Mouse (Mus musculus) liver, adult 2 months (tissue): ENCODE results near the gene Car12. TPM values are rescaled to one million over a fixed set of nuclear protein-coding genes. Genes with fewer than 3 reads are reported as not detected.

Experiments
- DNase-seq: peaks from one replicate; pipeline ENCODE4 v3.0.0-alpha.2; 2011; ENCODE audit warnings: low read depth, low spot score; ENCODE audit errors: extremely low read depth
- H3K27ac ChIP-seq: fragments of 200-500 bp; replicated peaks from 2 replicates; pipeline ENCODE4 v1.5.1; 2012; ENCODE audit warnings: low read depth, mild to moderate bottlenecking, control low read depth, inconsistent platforms, low read length; ENCODE audit not compliant: insufficient read depth
- H3K27me3 ChIP-seq: fragments of 200-500 bp; 2 replicates; pipeline ENCODE4 v1.6.1; 2012; ENCODE audit warnings: mild to moderate bottlenecking, moderate library complexity, low read length, inconsistent platforms; ENCODE audit not compliant: control insufficient read depth, insufficient read depth
- H3K36me3 ChIP-seq: fragments of 200-500 bp; 2 replicates; pipeline ENCODE4 v1.6.1; 2012; ENCODE audit warnings: low read length, inconsistent platforms; ENCODE audit not compliant: control insufficient read depth, insufficient read depth
- H3K4me1 ChIP-seq: fragments of 200-500 bp; 2 replicates; pipeline ENCODE4 v1.6.1; 2011; ENCODE audit warnings: low read length; ENCODE audit not compliant: control insufficient read depth, insufficient read depth
- H3K4me3 ChIP-seq: fragments of 200-500 bp; 2 replicates; pipeline ENCODE4 v1.5.1; 2011; ENCODE audit warnings: low read depth, mild to moderate bottlenecking, control low read depth, low read length, moderate library complexity; ENCODE audit not compliant: insufficient read depth
- H3K79me2 ChIP-seq: fragments of 200-500 bp; 2 replicates; pipeline ENCODE4 v1.6.1; 2012; ENCODE audit warnings: inconsistent platforms, mild to moderate bottlenecking, low read length, moderate library complexity; ENCODE audit not compliant: control insufficient read depth, insufficient read depth
- H3K9ac ChIP-seq: fragments of 200-500 bp; 2 replicates; pipeline ENCODE4 v1.6.1; 2012; ENCODE audit warnings: low read depth, mild to moderate bottlenecking, control low read depth, inconsistent platforms, low read length
- CTCF ChIP-seq: fragments of 200-500 bp; IDR thresholded peaks from 2 replicates; pipeline ENCODE4 v1.5.1; 2011; ENCODE audit warnings: low read depth, low read length, control low read depth
- POLR2A ChIP-seq: fragments of 200-500 bp; IDR thresholded peaks from 2 replicates; pipeline ENCODE4 v1.6.1; 2011; ENCODE audit warnings: low read length, control low read depth; ENCODE audit not compliant: insufficient read depth; ENCODE audit errors: extremely low read depth
- WGBS: fragments of 180-500 bp; shearing (Covaris S2); methylation state at CpG from one replicate; pipeline ENCODE4 v1.1.7; 2018; 5-methylcytosine and 5-hydroxymethylcytosine counted together
- polyA plus RNA-seq: library from polyadenylated mRNA; depleted of rRNA; stranded (reverse); fragments of >200 nt; gene quantifications from 2 replicates; pipeline ENCODE4 v1.2.3, GENCODE M21; 2012
- total RNA-seq: library from RNA; depleted of rRNA; stranded (reverse); fragments of >200 nt; gene quantifications from 2 replicates; pipeline ENCODE4 v1.2.3, GENCODE M21; 2014

The Car12 gene
- total and polyA plus RNA-seq, 2 experiments, result not detected

DNA sequence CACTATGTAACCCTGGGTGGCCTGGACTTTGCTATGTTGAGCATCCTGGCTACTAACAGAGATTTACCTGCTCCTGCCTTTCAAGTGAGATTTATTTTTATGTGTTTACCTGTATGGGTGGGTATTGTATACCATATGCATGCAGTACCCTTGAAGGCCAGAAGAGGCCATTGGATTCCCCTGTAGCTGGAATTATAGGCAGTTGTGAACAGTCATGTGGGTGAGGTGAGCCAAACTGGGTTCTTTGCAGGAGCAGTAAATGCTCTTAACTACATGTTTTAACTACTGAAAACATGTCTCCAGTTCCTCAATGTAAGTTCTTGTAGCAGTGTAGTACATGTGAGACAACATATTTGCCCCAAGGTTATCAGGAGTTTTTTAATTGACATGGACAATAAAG lies 8.1 kb upstream of the Car12 start:
- Histone ChIP-seq H3K36me3 (no peaks in the 10 kb centered on the region), H3K27ac (no peak overlapping the region), H3K27me3 (no peaks in the 10 kb centered on the region), H3K4me3 (no peak overlapping the region), H3K79me2 (no peaks in the 10 kb centered on the region), H3K9ac (no peak overlapping the region), H3K4me1 (peaks cover 1% of the 10 kb centered on the region)
- TF ChIP-seq CTCF (no peak), POLR2A (no peak)
- no peak for DNase-seq

- no peaks in the 10 kb centered on the region for H3K79me2 ChIP-seq
- DNase-seq, result peak; percentile 67
- H3K4me1 ChIP-seq, result peaks cover 1% of the 10 kb centered on the region
- no peak overlapping the region for H3K27ac ChIP-seq
- H3K9ac ChIP-seq, result no peak overlapping the region
- TF ChIP-seq CTCF (peak; percentile 53), POLR2A (no peak)
- WGBS, result 39% methylated on average over 2 of the region's 2 CpGs
- no peak overlapping the region for H3K4me3 ChIP-seq
- no peaks in the 10 kb centered on the region for H3K36me3 ChIP-seq
- H3K27me3 ChIP-seq, result no peaks in the 10 kb centered on the region
Measured at GRCm38 (mm10) chr9:66705766-66706165, 7.7 kb upstream of the Car12 start.

GRCm38 (mm10) chr9:66708054-66708772 lies 5.3 kb upstream of the Car12 start:
- Histone ChIP-seq H3K27ac (no peak overlapping the region), H3K9ac (no peak overlapping the region), H3K79me2 (no peaks in the 10 kb centered on the region), H3K36me3 (no peaks in the 10 kb centered on the region), H3K27me3 (0 out of 2 replicates have a peak, but pooled peaks cover under 1% of the 10 kb centered on the region), H3K4me3 (no peak overlapping the region), H3K4me1 (peaks cover 1% of the 10 kb centered on the region)
- WGBS, result 82% methylated on average over 11 of the region's 11 CpGs
- no peak for TF ChIP-seq POLR2A
- no peak for TF ChIP-seq CTCF
- no peak for DNase-seq

GRCm38 (mm10) chr9:66708816-66709555 lies 4.5 kb upstream of the Car12 start:
- 0 out of 2 replicates have a peak, but pooled peaks cover 5% of the 10 kb centered on the region for H3K27me3 ChIP-seq
- WGBS, result 62% methylated on average over 12 of the region's 12 CpGs
- DNase-seq, result peak; percentile 63

DNA sequence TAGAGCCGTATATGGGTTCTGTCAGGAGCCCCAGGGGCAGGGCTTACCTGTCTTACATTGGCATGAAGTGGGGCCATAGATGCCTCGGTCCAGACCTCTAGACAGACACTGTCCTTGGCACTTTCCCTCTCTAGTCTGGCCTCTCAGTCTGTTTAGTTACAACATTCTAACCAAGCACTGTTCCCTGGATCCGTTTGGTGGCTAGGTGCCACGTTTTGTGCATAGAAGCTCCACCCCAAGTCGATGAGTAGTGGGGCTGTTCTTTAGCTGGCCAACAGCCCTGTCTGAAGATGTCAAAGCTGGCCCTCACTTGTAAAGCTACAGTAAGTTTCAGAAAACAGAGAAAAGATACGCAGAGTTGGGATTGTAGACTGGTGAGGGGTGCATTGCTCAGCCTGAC lies 2.9 kb upstream of the Car12 start:
- H3K4me1 ChIP-seq, result peaks cover 5% of the 10 kb centered on the region
- no peaks in the 10 kb centered on the region for H3K36me3 ChIP-seq
- H3K79me2 ChIP-seq, result no peaks in the 10 kb centered on the region
- H3K27me3 ChIP-seq, result peaks cover 9% of the 10 kb centered on the region; the same call in 1 of the 2 replicates
- WGBS, result 37% methylated on average over 6 of the region's 6 CpGs
- H3K9ac ChIP-seq, result no peak overlapping the region
- no peak overlapping the region for H3K27ac ChIP-seq
- no peak for TF ChIP-seq CTCF
- no peak for TF ChIP-seq POLR2A
- no peak overlapping the region for H3K4me3 ChIP-seq
- peak; percentile 64 for DNase-seq

More at GRCm38 (mm10) chr9:66708816-66709555, 4.5 kb upstream of the Car12 start:
- no peaks in the 10 kb centered on the region for H3K79me2 ChIP-seq
- H3K9ac ChIP-seq, result no peak overlapping the region
- H3K4me1 ChIP-seq, result peaks cover 5% of the 10 kb centered on the region
- H3K36me3 ChIP-seq, result no peaks in the 10 kb centered on the region
- no peak overlapping the region for H3K4me3 ChIP-seq
- no peak overlapping the region for H3K27ac ChIP-seq
- TF ChIP-seq POLR2A, result no peak
- TF ChIP-seq CTCF, result no peak
